In genomic region chr3:145904850-145905776, GRCm38 (mm10) we compare ENCODE assay signal across 8 mouse cellular contexts. TPM values are rescaled to one million over a fixed set of nuclear protein-coding genes. Genes with fewer than 3 reads are reported as not detected.
DNase-seq lines count a peak whose midpoint lies in the region; ATAC-seq and TF ChIP-seq lines count a peak whose summit lies in the region.

No protein-coding gene starts in this region.

- TF ChIP-seq CTCF in G1E (IDR thresholded peaks at IDR 0.05; ENCODE audit: low read depth, low read length), result peak; percentile 11; the same call in 1 of the 2 replicates
- peak; percentile 81 for TF ChIP-seq CTCF in lung, embryonic 14.5 days (IDR thresholded peaks at IDR 0.05; ENCODE audit: low read depth)

- H3K9me3 ChIP-seq in G1E (replicated peaks), result no peaks in the 10 kb centered on the region
- no peaks in the 10 kb centered on the region for H3K9me3 ChIP-seq in embryonic facial prominence, embryonic 15.5 days (replicated peaks)
- H3K9me3 ChIP-seq in heart, embryonic 14.5 days (ENCODE audit: control insufficient read depth, low read length), result no peaks in the 10 kb centered on the region
- no peaks in the 10 kb centered on the region for H3K9me3 ChIP-seq in lung, embryonic 14.5 days (ENCODE audit: low read depth, low read length)

- H3K4me3 ChIP-seq in G1E (ENCODE audit: low read depth, low read length), result no peak overlapping the region
- peak overlapping the region; percentile 17; the same call in 1 of the 2 replicates for H3K4me3 ChIP-seq in embryonic facial prominence, embryonic 15.5 days (replicated peaks)
- H3K4me3 ChIP-seq in heart, embryonic 14.5 days (ENCODE audit: control insufficient read depth in 1 of 2, insufficient read depth in 1 of 2, low read depth in 1 of 2, low read length in 2 of 2), result no peak overlapping the region
- no peak overlapping the region for H3K4me3 ChIP-seq in lung, embryonic 14.5 days (ENCODE audit: low read depth, low read length)

- H3K36me3 ChIP-seq in G1E (replicated peaks), result no peaks in the 10 kb centered on the region
- no peaks in the 10 kb centered on the region for H3K36me3 ChIP-seq in embryonic facial prominence, embryonic 15.5 days
- H3K36me3 ChIP-seq in heart, embryonic 14.5 days (ENCODE audit: control insufficient read depth, insufficient read depth, low read length), result no peaks in the 10 kb centered on the region
- H3K36me3 ChIP-seq in lung, embryonic 14.5 days (ENCODE audit: insufficient read depth), result no peaks in the 10 kb centered on the region

- H3K27ac ChIP-seq in embryonic facial prominence, embryonic 15.5 days (replicated peaks), result no peak overlapping the region
- 0 out of 4 replicates have a peak overlapping the region, but pooled peaks of 1 of the 2 experiments have one; percentile 3 for H3K27ac ChIP-seq in heart, embryonic 14.5 days (replicated peaks in 1 of 2; ENCODE audit: control insufficient read depth in 1 of 2, insufficient read depth in 1 of 2, low read depth in 2 of 2, low read length in 2 of 2)
- H3K27ac ChIP-seq in lung, embryonic 14.5 days (ENCODE audit: low read depth), result no peak overlapping the region

- H3K4me1 ChIP-seq in G1E (ENCODE audit: insufficient read depth, low read depth, low read length), result no peaks in the 10 kb centered on the region
- peaks cover 6% of the 10 kb centered on the region for H3K4me1 ChIP-seq in embryonic facial prominence, embryonic 15.5 days
- H3K4me1 ChIP-seq in heart, embryonic 14.5 days (ENCODE audit: control insufficient read depth in 2 of 2, insufficient read depth in 2 of 2, low read length in 2 of 2), result peaks cover 6 to 16% of the 10 kb centered on the region in 2 experiments
- H3K4me1 ChIP-seq in lung, embryonic 14.5 days (ENCODE audit: insufficient read depth), result no peaks in the 10 kb centered on the region

- DNase-seq in G1E (ENCODE audit: low spot score), result peak; percentile 34
- peak; percentile 64 for DNase-seq in adrenal gland, postnatal 25 days
- peak; percentile 86 for DNase-seq in kidney, postnatal 10 days
- peak; percentile 96 for DNase-seq in lung, embryonic 14.5 days
- peak; percentile 76 for DNase-seq in ovary, postnatal 14 days (ENCODE audit: low spot score)
- DNase-seq in urinary bladder, postnatal 36 days (ENCODE audit: low spot score in 2 of 2), result peak; percentile 36 to 61

- WGBS in embryonic facial prominence, embryonic 15.5 days, result 44% methylated on average over 22 of the region's 22 CpGs
- WGBS in heart, embryonic 14.5 days, result 50% methylated on average over 22 of the region's 22 CpGs
- WGBS in lung, embryonic 14.5 days, result 52% methylated on average over 22 of the region's 22 CpGs

- no peak overlapping the region for H3K9ac ChIP-seq in embryonic facial prominence, embryonic 15.5 days
- peak overlapping the region; percentile 41; the same call in 1 of the 2 replicates for H3K9ac ChIP-seq in heart, embryonic 14.5 days (ENCODE audit: low read length)
- H3K9ac ChIP-seq in lung, embryonic 14.5 days, result no peak overlapping the region

- H3K4me2 ChIP-seq in embryonic facial prominence, embryonic 15.5 days (replicated peaks), result peak overlapping the region; percentile 42
- H3K4me2 ChIP-seq in heart, embryonic 14.5 days (ENCODE audit: low read length), result peak overlapping the region; percentile 47
- peak overlapping the region; percentile 36; the same call in 1 of the 2 replicates for H3K4me2 ChIP-seq in lung, embryonic 14.5 days

- 0 out of 2 replicates have a peak, but pooled peaks cover 3% of the 10 kb centered on the region for H3K27me3 ChIP-seq in G1E (ENCODE audit: insufficient read depth, low read length)
- H3K27me3 ChIP-seq in embryonic facial prominence, embryonic 15.5 days, result no peaks in the 10 kb centered on the region
- no peaks in the 10 kb centered on the region for H3K27me3 ChIP-seq in heart, embryonic 14.5 days (ENCODE audit: control insufficient read depth, insufficient read depth, low read length)
- no peaks in the 10 kb centered on the region for H3K27me3 ChIP-seq in lung, embryonic 14.5 days (ENCODE audit: insufficient read depth, low read length)

- ATAC-seq in G1E (ENCODE audit: extremely low read depth, insufficient number of reproducible peaks, low FRiP score, poor library complexity, severe bottlenecking), result no peak
- no peak for ATAC-seq in embryonic facial prominence, embryonic 15.5 days (ENCODE audit: insufficient number of reproducible peaks, low FRiP score, low TSS enrichment, low read depth)
- peak; percentile 23; the same call in 1 of the 2 replicates for ATAC-seq in heart, embryonic 14.5 days (ENCODE audit: insufficient number of reproducible peaks, insufficient read depth, low FRiP score, low read depth)
- no peak for ATAC-seq in lung, embryonic 14.5 days (ENCODE audit: insufficient read depth)

RNA-seq across cellular contexts. Expression of gene Bcl10, which starts 17.5 kb away (rescaled TPM):
- total RNA-seq in G1E (2014; fragmentation: Nextera tagmentation) (34.2 and 42.4 TPM in 2 replicates), G1E (2017) (51.3 and 53.9 TPM in 2 replicates)
- polyA plus RNA-seq in G1E (2012), result 17.5 and 24.4 TPM in 2 replicates
- 24.5 and 25.1 TPM in 2 replicates for total RNA-seq in adrenal gland, postnatal 25 days (2021)
- polyA plus RNA-seq in embryonic facial prominence, embryonic 15.5 days (2015; fragmentation: Nextera tagmentation; extraction: Ambion mirVana), result 50.1 and 51.8 TPM in 2 replicates
- 40.2 and 44.0 TPM in 2 replicates for polyA plus RNA-seq in heart, embryonic 14.5 days (2014; fragmentation: Nextera tagmentation; extraction: Ambion mirVana)
- 50.6 and 50.7 TPM in 2 replicates for polyA plus RNA-seq in lung, embryonic 14.5 days (2014; fragmentation: Nextera tagmentation; extraction: Ambion mirVana)

RNA-seq across cellular contexts. Expression of gene 2410004B18Rik, which starts 32.7 kb away (rescaled TPM):
- total RNA-seq in G1E (2014; fragmentation: Nextera tagmentation), result 24.8 and 26.9 TPM in 2 replicates
- 57.5 and 60.6 TPM in 2 replicates for total RNA-seq in G1E (2017)
- polyA plus RNA-seq in G1E (2012), result 45.9 and 57.4 TPM in 2 replicates
- 23.7 and 28.7 TPM in 2 replicates for total RNA-seq in adrenal gland, postnatal 25 days (2021)
- polyA plus RNA-seq in embryonic facial prominence, embryonic 15.5 days (2015; fragmentation: Nextera tagmentation; extraction: Ambion mirVana), result 49.1 and 49.9 TPM in 2 replicates
- polyA plus RNA-seq in heart, embryonic 14.5 days (2014; fragmentation: Nextera tagmentation; extraction: Ambion mirVana), result 36.9 and 43.1 TPM in 2 replicates
- 50.7 and 52.7 TPM in 2 replicates for polyA plus RNA-seq in lung, embryonic 14.5 days (2014; fragmentation: Nextera tagmentation; extraction: Ambion mirVana)

Comparison
In these comparisons a context has a peak if more than half of its experiments do, and no peak if none do; other contexts are left out.
1. DNase-seq: peak in every context shown above with its lines; median percentile 96 in lung, embryonic 14.5 days; 86 in kidney, postnatal 10 days; 76 in ovary, postnatal 14 days; 64 in adrenal gland, postnatal 25 days; 48 in urinary bladder, postnatal 36 days; 34 in G1E.